Mouse (Mus musculus) embryonic facial prominence, embryonic 14.5 days (tissue): Measurements from ENCODE around the gene Prr12. TPM values are rescaled to one million over a fixed set of nuclear protein-coding genes. Genes with fewer than 3 reads are reported as not detected.

Experiments
- ATAC-seq: fragments of 200-750 bp; cut with Nextera tagmentation; 2 replicates; pipeline ENCODE4 v1.8.0; 2017; ENCODE audit warnings: low read depth, moderate number of reproducible peaks, moderate TSS enrichment
- DNase-seq: peaks from one replicate; pipeline ENCODE4 v3.0.0-alpha.2; 2015; ENCODE audit warnings: low spot score
- H3K27ac ChIP-seq: fragments of 300-500 bp; sonication (generic); replicated peaks from 2 replicates; pipeline ENCODE4 v1.5.1; 2014; ENCODE audit warnings: low read depth, mild to moderate bottlenecking, low read length, moderate library complexity
- H3K27me3 ChIP-seq: fragments of 300-500 bp; sonication (generic); replicated peaks from 2 replicates; pipeline ENCODE4 v1.6.1; 2014; ENCODE audit warnings: low read length; ENCODE audit not compliant: control insufficient read depth, insufficient read depth
- H3K36me3 ChIP-seq: fragments of 300-500 bp; sonication (generic); 2 replicates; pipeline ENCODE4 v1.6.1; 2014; ENCODE audit warnings: low read length, mixed read lengths; ENCODE audit not compliant: control insufficient read depth, insufficient read depth
- H3K4me1 ChIP-seq: fragments of 300-500 bp; sonication (generic); 2 replicates; pipeline ENCODE4 v1.6.1; 2014; ENCODE audit warnings: antibody characterized with exemption, low read length; ENCODE audit not compliant: control insufficient read depth, insufficient read depth
- H3K4me2 ChIP-seq: fragments of 300-500 bp; sonication (generic); 2 replicates; pipeline ENCODE4 v1.6.1; 2014; ENCODE audit warnings: low read depth, mild to moderate bottlenecking, low read length, moderate library complexity, mixed read lengths
- H3K4me3 ChIP-seq: fragments of 300-500 bp; sonication (generic); 2 replicates; pipeline ENCODE4 v1.5.1; 2014; ENCODE audit warnings: low read depth, mild to moderate bottlenecking, low read length
- H3K9ac ChIP-seq: fragments of 300-500 bp; sonication (generic); 2 replicates; pipeline ENCODE4 v1.6.1; 2014; ENCODE audit warnings: low read depth, mild to moderate bottlenecking, low read length, moderate library complexity, mixed read lengths
- H3K9me3 ChIP-seq: fragments of 300-500 bp; sonication (generic); 2 replicates; pipeline ENCODE4 v1.6.1; 2016; ENCODE audit warnings: low read length; ENCODE audit not compliant: control insufficient read depth
- WGBS: fragments of 180-500 bp; shearing (Covaris S2); extraction: QIAGEN DNeasy Blood & Tissue Kit; methylation state at CpG from one replicate; pipeline ENCODE4 v1.1.7; 2014; 5-methylcytosine and 5-hydroxymethylcytosine counted together
- polyA plus RNA-seq: library from polyadenylated mRNA; unstranded; fragments of >200 nt; fragmentation: Nextera tagmentation; extraction: Ambion mirVana; gene quantifications from 2 replicates; pipeline ENCODE4 v1.2.1, GENCODE M21; 2014

The Prr12 gene
- polyA plus RNA-seq, 1 experiment from 2014 or later, result 12.8 TPM

DNA sequence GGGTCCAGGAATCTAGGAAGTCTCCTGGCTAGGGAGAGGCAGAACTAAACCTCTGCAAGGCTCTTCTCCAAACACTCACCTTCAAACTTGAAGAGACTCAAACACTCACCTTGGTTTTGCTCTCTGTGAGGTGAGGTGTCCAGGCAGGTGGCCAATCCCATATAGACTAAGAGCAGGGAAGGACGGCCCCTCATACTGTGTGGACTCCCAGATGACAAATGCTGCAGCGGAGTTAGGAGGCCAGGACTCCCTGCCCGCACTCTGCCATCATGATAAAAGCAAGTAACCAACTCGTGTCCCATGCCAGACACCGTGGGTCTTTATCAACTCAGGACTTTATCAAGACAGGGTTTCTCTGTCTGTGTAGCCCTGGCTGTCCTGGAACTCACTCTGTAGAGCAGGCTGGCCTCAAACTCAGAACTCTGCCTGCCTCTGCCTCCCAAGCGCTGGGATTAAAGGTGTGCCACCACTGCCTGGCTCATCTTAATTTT is 8.0 kb upstream of the Prr12 start:
- Histone ChIP-seq H3K9me3 (no peaks in the 10 kb centered on the region), H3K4me2 (peak overlapping the region; percentile 61; the same call in 1 of the 2 replicates), H3K9ac (no peak overlapping the region), H3K4me1 (peaks cover 11% of the 10 kb centered on the region), H3K36me3 (no peaks in the 10 kb centered on the region), H3K27ac (no peak overlapping the region), H3K27me3 (no peaks in the 10 kb centered on the region), H3K4me3 (no peak overlapping the region)
- DNase-seq (no peak), ATAC-seq (no peak)
- 92% methylated on average over 6 of the region's 6 CpGs for WGBS

DNA sequence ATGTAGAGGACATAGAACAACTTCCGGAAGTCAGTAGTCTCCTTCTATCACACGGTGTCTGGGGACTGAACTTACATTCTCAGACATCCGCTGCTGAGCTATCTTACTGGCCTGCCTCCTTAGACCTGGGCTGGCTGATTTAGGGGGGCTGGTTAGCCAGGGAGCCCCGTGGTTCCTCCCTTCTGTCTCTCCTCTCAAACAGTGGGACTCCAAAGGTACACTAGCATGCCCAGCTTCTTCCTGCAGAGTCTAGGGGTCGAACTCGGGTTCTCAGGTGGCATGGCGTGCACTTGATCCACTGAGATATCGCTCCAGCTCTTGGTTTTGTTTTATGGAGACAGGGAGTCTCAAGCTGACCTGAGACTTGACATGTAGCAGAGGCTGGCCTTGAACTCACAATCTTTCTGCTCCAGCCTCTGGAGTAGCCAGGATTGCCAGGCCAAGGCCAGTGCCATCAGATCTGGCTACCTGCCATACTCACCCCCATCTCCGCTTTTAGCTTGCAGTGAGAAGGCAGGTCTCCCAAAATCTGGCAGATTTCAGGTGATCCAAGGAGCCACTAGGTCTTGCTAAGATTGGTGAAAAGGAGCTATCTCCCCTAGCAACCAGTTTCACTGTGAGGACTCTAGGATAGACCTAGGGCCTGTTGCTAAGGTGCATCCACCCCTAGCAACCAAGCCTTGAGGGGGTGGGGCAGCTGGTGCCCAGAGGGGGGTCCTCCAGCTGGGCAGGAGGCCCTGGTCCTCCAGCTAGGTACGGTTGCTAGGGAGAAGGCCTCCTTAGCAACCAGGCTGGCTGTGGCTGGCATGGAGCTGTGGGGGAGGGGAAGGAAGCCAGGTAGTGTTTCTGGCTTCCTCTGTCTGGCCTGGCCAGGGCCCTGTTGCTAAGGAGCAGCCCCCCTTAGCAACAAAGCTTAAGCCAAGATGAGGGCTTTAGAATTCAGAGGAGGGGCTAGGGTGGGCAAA is 6.2 kb upstream of the Prr12 start:
- 79% methylated on average over 10 of the region's 10 CpGs for WGBS
- Histone ChIP-seq H3K4me3 (no peak overlapping the region), H3K27me3 (no peaks in the 10 kb centered on the region), H3K9me3 (no peaks in the 10 kb centered on the region), H3K27ac (no peak overlapping the region), H3K36me3 (no peaks in the 10 kb centered on the region), H3K9ac (no peak overlapping the region), H3K4me2 (no peak overlapping the region), H3K4me1 (peaks cover 11% of the 10 kb centered on the region)
- DNase-seq (no peak), ATAC-seq (no peak)

DNA sequence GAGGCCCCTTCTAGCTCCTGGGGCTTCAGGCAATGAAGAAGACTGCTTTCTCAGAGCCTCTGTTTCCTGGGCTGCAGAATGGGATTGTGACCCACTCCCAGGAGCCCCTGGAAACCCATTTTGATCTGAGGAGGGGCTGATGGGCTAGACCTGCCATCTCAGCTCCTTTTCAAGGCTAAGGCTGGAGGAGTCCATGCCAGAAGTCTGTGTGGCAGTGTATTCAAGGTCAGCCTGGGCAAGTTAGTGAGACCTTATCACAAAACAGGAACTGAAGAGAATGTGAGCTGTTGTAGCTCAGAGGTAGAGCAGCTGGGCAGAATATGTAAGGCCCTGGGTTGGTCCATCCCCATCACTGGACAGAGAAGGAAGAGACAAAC is 4.3 kb upstream of the Prr12 start:
- H3K27ac ChIP-seq, result no peak overlapping the region
- H3K9ac ChIP-seq, result no peak overlapping the region
- H3K4me2 ChIP-seq, result no peak overlapping the region
- no peak overlapping the region for H3K4me3 ChIP-seq
- ATAC-seq (no peak), DNase-seq (no peak)
- H3K36me3 ChIP-seq, result no peaks in the 10 kb centered on the region
- H3K27me3 ChIP-seq, result no peaks in the 10 kb centered on the region
- H3K4me1 ChIP-seq, result peaks cover 6% of the 10 kb centered on the region; the same call in 1 of the 2 replicates
- no peaks in the 10 kb centered on the region for H3K9me3 ChIP-seq

DNA sequence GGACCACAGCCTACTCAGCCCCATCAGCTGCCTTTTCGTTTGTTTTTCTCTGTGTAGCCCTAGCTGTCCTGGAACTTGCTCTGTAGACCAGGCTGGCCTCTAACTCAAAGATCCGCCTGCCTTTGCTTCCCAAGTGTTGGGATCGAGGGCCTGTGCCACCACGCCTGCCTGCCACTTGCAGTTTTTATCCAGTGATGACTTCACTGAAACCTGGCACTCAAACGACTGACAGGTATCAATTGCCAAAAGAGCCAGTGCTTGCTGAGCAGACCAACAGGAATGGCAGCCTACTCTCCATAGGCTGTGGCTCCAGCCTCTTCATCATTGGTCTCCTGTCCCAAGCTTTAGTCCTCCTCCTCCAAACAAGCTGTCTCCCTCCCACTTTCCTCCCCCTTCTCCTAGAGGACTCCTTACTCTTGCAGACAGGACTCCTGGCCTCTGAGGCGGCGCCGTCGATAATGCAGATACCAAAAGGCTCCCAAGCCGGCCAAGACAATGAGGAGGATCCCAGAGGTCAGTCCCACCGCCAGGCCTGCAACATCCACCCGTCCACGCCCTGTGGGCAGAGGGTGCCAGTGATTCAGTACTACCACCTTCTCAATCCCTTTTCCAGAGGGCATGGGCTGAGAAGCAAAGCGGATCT is 3.8 kb upstream of the Prr12 start:
- ATAC-seq (no peak), DNase-seq (no peak)
- no peak overlapping the region for H3K9ac ChIP-seq
- WGBS, result 64% methylated on average over 14 of the region's 14 CpGs
- no peak overlapping the region for H3K4me3 ChIP-seq
- no peaks in the 10 kb centered on the region for H3K27me3 ChIP-seq
- peaks cover 2% of the 10 kb centered on the region; the same call in 1 of the 2 replicates for H3K4me1 ChIP-seq
- H3K9me3 ChIP-seq, result no peaks in the 10 kb centered on the region
- H3K36me3 ChIP-seq, result no peaks in the 10 kb centered on the region
- H3K27ac ChIP-seq, result no peak overlapping the region
- H3K4me2 ChIP-seq, result no peak overlapping the region

DNA sequence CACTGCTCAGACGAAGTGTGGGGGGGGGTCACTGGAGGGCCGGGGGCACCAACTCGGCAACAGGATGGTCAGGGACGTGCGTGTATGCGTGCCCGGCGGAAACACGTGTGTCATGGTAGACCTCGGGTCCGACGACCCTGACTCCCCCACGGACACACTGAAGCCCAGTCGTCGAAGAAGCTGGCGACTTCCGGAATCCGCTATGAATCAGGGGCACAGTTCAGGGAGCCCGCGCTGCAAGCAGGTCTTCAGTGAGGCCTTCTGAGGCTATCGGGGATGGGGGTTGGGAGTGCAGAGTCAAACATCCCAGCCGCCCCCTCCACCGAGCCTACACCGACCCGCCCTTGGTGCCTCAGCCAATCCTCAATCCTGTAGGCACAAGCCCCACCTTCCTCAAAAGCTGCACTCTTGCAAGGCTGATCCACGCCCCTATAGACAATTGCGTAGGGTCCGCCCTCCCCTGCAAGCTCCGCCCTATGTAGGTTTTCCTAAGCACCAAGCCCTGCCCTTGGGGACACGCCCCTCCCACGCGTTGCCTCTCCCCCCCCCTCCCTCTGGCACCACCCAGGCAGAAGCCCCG is 1.3 kb upstream of the Prr12 start:
- Histone ChIP-seq H3K4me1 (no peaks in the 10 kb centered on the region), H3K36me3 (peaks cover 17% of the 10 kb centered on the region), H3K4me2 (peak overlapping the region; percentile 80), H3K9ac (peak overlapping the region; percentile 91), H3K27me3 (no peaks in the 10 kb centered on the region), H3K4me3 (peak overlapping the region; percentile 92), H3K27ac (peak overlapping the region; percentile 99), H3K9me3 (no peaks in the 10 kb centered on the region)
- WGBS, result 1% methylated on average over 11 of the region's 33 CpGs
- ATAC-seq (peak; percentile 96), DNase-seq (peak; percentile 100)

DNA sequence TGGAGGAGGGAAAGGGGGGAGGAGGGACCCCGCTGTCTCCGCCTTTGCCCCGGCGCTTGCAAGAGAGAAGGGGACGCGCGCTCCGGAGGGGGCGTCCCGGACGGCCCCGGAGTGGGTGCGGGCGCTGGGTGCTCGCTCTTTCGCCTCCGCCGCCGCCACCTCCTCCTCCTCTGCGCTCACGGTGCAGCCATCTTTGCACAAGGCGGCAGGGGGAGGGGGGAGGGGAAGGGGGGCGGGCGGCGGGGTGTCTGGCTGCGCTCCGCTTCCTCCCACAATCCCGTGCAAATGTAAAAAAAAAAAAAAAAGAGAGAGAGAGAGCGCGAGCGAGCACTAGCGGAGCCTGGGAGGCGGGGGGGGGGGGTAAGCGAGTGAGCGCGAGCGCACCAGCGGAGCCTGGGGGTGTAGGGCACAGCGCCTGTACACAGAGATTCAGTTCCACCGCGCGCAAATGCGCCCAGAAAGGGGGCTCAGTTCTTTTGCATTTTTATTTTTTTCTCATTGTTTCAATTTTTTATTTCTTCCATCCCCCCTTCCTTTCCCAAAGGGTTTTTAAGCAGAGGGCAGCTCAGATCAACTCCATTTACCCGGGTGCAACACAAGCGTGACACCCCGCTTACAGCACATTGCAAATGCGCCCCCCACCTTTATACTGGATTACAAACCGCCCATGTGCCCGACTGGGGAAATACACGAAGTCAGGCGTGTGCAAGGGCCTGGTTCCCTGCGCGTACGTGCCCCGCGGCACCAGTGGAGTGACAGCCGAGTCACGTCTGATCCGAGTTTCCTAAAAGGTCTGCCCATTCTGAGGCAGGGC is 643 bp upstream of the Prr12 start:
- H3K27me3 ChIP-seq, result no peaks in the 10 kb centered on the region
- H3K4me2 ChIP-seq, result peak overlapping the region; percentile 80
- no peaks in the 10 kb centered on the region for H3K9me3 ChIP-seq
- H3K27ac ChIP-seq, result peak overlapping the region; percentile 99
- peaks cover 24% of the 10 kb centered on the region for H3K36me3 ChIP-seq
- under 1% methylated on average over 38 of the region's 59 CpGs for WGBS
- peak; percentile 51 for ATAC-seq
- DNase-seq, result peak; percentile 92
- H3K4me3 ChIP-seq, result peak overlapping the region; percentile 92
- no peaks in the 10 kb centered on the region for H3K4me1 ChIP-seq
- peak overlapping the region; percentile 91 for H3K9ac ChIP-seq

DNA sequence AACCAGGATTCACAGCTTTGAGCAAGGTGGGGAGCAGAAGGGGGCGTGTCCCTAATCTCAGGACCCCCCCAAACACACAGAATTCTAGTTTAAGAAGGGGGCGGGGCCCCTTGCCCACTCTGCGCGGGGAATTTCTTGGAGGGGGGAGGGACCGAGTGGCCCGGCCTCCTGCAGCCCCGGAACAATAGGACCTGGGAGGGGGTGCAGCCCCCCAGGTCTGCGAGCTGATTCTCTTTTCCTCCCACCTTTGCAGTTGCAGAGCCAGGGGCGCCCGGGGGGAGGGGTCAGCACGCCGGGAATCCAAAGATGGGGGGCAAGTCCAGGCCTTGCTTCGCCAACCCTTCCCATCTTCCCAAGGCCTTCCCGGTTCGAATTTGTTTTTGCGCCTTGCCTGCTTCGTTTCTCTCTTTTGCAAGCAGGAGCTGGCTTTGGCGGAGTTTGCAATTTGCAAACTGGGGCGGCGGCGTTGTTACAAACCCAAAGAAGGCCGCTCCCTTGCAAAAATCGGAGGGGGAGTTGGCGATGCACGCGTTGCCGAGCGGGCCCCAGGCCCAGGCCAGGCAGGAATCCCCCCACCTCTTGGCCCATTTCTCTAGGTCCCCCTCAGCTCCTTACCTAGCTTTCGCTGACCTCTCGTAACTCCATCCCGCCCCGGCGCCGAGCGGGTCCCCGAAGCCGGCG is 360 bp downstream of the Prr12 start:
- Histone ChIP-seq H3K9ac (peak overlapping the region; percentile 91), H3K4me3 (peak overlapping the region; percentile 92), H3K4me1 (no peaks in the 10 kb centered on the region), H3K4me2 (peak overlapping the region; percentile 80), H3K27me3 (no peaks in the 10 kb centered on the region), H3K27ac (peak overlapping the region; percentile 99), H3K36me3 (peaks cover 34% of the 10 kb centered on the region), H3K9me3 (no peaks in the 10 kb centered on the region)
- DNase-seq, result peak; percentile 39
- ATAC-seq, result no peak
- under 1% methylated on average over 29 of the region's 38 CpGs for WGBS
